Mouse (Mus musculus): ENCODE results near the gene Them7. TPM values are rescaled to one million over a fixed set of nuclear protein-coding genes. Genes with fewer than 3 reads are reported as not detected.
A peak's percentile ranks its signal among the peaks of the same experiment; 100 is the strongest.

Them7 gene
- total RNA-seq, 1 experiment from 2014 or later, result 0.49 TPM

DNA sequence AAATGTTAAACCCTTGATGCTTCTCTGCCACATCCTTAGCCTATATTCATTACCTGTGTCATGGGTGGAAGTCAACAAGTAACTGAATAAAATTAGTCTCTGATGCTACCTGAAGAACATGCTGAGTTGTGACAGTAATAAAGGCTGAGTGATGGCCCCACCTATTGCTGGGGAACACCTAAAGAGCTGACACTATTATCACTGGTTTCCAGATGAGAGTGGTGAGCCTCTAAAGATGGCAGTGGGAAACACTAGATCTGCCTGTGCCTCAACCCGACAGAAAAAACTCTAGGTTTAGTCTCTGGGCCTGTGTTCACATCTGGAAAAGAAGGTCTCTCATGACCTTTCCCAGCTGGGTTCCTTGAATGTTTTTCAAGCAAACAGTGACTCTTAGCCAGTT, 155.6 kb downstream of the Them7 start:
- DNase-seq, result no peak

DNA sequence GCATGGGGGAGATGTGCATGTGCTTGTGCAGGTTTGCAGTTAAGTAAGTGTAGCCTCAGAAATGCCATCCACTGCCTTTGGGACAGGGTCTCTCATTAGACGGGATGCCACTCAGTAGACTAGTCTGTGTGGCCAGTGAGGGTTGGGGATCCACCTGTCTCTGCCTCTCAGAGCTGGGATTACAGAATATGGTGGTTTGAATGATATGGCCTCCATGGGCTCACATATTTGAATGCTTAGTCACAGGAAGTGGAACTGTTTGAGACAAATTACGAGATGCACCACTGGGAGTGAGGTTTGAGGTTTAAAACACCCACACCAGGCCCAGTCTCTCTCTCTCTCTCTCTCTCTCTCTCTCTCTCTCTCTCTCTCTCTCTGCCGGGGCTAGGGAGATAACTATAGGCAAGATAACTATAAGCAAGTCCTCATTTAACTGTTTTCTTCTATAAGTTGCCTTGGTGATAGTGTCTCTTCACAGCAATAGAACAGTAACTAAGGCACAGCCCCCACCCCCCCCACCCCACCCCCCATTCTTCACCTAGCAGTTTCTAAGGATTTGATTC, 156.7 kb downstream of the Them7 start:
- no peak for DNase-seq

DNA sequence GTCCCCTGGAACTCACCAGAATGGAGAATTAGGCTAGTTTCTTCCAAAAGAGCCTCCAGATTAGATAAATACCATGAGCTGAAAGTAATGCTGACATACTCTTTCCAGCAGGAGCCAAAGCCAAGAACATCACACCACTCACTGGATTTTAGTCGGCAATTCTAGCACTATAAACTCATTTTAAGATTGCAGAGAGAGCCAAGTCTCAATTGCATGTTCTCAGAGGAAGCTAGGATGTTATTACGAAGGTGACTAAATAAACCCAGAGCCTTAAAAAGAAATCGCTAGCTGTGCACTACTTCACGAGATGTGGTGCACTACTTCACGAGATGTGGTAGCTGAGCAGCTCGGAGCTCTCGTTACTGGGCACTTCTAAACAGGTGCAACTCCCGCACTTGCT, 158.9 kb downstream of the Them7 start:
- DNase-seq, result no peak

DNA sequence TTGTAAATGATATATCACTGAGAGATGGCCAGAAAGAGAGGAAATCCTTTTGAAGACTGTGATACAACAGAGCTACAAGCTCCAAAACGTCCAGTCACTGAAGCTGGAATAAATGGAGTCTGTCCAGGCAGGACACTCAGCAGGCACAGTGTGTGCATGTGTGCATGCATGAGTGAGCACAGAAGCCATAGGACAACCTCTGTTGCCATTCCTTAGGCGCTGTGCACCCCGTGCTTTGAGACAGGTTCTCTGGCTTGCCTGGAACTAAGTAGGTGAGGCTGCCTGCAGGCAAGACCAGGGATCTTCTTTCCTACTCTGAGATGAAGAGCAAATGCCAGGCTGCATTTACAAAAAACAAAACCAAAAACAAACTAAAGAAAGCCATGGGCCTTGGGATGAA, 160.9 kb downstream of the Them7 start:
- DNase-seq, result no peak

DNA sequence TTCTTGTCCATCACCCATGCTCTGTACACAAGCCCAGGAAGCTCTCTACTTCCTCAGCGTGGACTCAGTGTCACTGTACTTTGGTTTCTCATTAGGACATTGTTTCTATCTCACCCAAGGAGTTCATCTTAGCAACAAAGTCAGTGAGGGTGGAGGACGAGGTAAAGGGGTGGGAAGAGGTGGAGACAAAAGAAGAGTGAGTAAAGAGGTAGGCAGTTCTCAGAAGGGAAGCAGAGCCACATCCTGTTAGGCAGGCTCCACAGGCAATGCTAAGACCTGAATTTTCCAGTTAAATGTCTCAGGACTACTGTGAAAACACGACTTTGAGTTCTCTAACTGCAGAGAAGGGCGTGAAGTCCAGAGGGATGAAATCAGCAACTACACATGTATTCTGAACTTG, 162.3 kb downstream of the Them7 start:
- no peak for DNase-seq

DNA sequence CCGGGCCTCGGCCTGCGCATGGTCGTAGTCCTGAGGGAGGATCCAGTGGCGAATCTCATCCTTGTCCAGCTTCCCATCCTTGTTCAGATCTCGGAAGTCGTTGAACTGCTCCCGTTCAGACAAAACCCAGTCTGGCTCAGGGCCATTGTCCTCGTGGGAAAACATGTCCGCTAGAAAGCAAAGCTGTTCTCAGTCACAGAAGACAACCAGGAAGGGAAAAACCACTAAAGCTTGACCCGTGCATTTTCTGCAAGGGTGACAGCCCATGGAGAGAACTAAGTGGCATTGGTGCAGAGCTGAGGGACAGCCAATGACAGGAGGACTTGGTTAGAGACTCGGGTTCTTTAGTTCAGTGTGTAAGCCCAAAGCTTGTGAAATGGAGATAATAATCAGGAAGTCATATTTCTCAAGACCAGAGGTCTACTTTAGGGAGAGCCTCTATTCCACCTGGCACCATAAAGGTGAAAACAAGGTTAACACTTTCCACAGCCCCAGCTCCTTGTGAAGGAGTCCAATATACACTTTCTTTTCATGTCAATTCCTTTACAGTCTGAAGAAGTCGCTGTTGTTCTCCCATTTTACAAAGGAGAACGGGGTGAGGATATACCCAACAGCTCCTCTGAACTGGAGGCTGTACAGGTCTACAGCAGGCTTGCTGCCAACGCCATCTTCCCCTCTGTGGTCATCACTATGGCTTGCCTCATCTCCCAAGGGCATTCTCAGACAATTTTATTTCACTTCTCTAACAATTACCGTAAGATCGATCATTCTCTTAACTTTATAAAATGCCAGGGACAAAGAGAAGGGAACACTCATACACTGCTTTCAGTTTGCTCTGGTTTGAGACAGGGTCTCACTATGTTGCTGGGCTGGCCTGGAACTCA, 165.1 kb downstream of the Them7 start:
- DNase-seq, result no peak

DNA sequence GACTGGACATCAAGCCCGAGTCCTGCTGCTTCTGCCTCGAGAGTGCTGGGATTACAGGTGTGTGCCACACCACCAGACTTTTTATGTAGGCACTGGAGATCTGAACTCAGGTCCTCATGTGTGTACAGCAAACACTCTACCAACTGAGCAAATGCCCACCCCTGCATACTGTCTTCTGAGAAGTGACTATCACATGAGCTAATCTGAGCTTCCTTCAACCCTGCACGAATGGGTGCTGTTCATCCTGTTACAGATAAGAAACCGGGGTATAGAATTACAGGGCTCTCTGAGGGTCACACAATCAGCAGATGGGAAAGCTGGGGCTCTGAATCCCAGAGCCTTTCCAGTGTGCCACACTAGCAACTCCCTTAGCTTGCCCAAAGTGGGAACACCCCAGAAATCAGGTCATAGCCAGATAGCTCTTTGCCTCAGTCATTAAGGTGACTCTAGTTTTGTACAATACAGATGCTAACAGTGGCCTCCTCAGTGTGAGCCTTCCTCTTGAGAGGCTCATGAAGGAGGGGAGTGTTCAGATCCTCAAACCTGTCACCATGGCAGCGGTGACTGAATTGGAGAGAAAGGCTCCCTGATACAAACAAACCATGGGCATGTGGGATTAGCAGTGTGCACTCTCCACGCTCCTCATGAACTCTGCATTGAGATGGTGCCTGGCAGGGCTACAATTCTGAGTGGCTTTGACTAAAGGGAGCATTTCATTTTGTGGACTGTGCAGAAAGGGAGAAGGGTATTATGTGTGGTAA, 166.7 kb downstream of the Them7 start:
- no peak for DNase-seq

DNA sequence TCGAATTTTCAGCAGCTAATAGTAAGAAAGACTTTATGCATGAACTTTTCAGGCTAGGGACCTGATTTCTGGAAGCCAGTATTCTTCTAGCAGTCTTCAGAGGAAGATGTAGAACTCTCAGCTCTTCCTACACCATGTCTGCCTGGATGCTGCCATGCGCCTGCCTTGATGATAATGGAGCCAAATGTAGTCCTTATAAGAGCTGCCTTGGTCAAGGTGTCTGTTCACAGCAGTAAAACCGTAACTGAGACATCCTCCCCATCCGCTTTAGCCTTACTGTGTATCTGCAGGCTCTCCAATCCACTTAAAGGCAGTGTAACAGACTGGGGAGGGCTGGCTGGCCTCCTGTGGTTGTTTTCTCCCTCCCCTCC, 167.3 kb downstream of the Them7 start:
- DNase-seq, result no peak

DNA sequence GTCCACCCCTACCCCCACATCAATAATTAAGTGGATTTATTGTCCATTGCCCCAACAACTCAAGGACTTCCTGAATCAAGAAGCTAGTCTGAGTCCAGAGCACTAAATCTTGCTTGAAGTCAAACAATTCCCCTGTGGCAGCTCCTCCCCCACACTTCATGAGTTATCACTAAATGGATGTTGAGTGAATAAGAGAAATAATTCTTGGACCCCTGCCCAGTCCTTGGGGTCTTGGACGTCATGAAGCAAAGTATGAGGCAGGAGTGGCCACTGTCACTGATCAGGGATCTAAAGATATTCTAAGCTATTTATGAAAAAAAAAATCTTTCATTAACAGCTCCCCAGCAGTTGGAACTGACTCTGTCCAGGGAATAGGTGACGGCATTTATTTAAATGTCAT, 168.4 kb downstream of the Them7 start:
- no peak for DNase-seq

DNA sequence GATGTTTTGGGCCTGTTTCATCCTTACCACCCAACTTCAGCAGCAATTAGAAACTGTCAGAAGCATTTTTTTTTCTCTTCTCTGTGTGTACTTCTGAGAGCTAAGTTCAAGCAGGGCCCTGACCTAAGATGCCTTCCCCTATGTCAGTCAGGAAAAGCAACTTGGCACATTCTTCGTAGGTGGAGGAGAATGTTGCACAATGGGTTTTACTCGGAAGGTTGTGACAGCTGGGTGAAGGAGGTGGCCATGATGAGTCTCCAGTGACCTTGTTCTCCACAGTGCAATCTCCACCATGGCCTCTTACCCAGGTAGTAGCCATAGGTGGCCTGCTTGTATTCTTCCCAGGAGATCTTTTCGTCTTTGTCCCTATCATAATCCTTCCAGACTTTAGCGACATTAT, 170.3 kb downstream of the Them7 start:
- no peak for DNase-seq

DNA sequence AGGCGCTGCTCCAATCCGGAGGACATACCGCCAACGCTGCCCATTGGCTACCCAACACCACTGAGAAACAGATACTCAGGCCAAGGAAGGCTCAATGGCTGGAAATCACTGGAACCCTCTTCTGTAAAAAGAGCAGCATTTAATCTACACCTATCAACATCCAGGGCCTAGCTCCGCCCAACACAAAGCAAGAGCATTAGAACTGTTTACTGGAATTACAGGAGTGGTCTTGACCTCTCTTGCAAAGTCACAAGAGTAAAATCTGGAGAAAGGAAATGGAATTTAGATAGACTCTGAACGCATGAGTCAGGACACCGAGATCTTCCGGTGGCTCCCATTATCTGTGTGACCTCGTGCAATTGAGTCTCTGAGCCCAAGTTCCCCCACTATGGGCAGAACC, 171.9 kb downstream of the Them7 start:
- no peak for DNase-seq

DNA sequence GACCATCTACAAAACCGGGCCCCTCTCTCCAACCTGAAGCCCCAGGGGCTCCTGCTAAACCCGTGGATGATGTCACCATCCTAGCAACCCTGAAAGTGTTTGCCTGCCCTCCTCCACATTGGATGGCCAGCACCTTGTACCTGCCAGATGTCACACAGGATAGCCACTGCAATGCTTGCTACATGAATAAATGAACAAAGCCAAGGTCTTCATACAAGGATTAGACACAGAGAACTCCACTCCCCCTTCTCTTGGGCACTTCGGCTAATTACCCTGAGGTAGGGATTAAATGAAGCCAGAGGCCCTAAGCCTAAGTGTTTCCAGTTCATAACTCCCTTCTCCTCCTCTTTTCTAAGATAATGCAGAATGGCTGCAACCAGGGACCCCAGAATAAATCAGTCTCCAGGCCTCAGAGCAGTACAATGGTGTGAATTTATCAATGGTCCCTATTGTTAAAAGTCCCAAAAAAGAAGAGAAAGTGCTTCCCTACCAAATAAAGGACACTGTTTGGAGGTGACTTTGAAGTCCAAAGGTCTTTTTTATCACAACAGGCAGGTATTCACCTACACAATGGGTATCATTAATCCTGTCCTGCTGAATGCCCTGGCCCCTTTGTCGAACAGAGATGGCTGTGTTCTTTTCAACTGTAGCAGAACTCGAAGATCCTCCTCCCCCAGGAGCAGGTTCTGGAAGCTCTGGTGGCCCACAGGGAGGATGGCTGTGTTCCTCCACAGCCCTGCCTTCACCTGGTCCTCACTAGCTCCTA, 173.5 kb downstream of the Them7 start:
- DNase-seq, result no peak

DNA sequence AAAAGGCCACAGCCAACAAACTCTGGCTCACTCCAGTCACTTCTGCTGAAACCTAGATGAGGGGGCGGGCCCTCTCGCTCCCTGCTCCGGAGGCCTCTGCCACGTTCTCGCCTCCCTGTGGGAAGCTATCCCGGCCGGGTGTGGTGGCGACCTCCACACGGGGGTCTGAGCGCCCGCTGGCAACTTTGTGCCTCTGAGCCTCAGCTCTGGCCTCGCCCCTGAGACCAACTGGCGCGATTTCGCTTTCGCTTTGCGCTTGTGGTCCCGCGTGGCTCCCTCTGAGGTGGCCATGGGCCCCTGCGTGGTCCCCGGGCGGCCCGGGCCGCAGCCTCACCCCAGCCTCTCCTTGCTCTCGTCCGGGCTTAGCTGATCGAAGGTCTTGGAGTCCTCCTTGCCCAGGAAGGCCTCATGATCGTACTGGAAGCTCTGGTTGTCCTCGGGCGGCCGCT, 174.5 kb downstream of the Them7 start:
- DNase-seq, result peak; percentile 54

DNA sequence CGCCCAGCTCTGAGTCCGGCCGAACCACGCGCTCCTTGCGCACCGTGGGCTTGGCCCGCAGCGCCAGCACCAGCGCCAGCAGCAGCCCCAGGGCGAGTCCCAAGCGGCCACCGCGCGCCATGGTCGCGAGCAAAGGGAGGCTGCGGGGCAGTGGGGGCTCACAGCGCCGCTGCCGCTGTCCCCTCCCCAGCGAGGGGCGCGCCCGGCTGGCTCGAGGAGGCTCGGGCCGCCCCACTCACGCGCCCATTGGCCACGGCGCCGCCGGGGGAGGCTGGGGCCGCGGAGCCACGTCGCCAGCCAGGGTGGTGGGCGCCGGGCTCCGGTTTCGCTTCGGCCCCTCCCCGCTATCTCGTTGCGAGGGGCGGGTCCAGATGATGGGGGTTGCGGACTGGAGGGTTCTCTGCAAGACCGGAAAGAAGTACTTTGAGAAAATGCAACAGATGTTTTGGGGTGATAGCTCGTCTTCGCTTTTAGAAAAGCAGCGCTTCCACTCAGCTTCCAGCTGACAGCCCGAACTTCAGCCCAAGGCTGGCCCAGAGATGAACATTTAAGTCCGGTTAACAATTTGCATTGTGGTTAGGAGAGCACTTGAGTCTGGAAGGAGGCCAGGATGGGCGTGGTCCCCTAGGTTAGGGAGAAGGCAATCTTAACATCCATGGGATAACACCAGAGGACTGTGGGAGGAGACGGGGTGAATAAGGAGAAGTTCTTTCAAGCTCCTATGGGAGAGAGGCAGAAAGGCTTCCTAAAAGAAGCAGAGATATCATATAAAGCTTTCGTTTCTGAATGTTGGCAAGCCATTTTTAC, 175.2 kb downstream of the Them7 start, which contains the start of gene Rcn1:
Gene Rcn1, minus strand, starts transcription at position 235 of the 807 bp plus-strand sequence.
- peak; percentile 84 for DNase-seq

DNA sequence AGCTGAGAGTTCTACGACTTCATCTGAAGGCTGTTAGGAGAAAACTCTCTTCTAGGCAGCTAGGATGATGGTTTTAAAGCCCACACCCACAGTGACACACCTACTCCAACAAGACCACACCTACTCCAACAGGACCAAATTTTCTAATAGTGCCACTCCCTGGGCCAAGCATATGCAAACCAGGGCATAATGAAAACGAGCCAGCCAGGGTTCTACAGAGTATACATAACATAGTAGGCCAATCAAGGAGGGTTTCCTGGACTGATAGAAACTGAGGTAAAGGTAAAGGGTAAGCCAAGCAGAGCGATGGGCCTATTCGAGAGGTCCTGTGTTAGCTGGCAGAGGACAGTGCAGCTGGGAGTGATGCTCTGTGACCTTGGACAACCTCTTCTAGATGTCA, 176.4 kb downstream of the Them7 start:
- DNase-seq, result no peak

DNA sequence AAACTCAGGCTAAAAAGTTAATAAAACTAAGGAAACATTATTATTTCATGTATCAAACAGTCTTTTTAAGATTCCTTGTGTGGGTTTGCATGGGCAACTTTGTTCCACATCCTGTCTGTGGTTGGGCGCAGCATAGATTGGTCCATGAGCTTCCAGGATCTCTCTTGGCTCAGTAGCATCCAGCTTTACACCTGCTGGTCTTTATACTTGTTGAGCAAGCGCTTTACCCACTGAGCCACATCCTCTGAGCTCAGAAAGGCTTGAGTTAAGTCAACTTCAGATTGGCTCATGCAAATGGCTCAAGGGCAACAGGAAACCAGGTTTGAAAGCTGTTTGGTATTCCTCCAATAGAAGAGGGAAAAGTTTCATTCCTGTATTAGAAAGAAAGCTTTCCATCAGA, 178.1 kb downstream of the Them7 start:
- no peak for DNase-seq

DNA sequence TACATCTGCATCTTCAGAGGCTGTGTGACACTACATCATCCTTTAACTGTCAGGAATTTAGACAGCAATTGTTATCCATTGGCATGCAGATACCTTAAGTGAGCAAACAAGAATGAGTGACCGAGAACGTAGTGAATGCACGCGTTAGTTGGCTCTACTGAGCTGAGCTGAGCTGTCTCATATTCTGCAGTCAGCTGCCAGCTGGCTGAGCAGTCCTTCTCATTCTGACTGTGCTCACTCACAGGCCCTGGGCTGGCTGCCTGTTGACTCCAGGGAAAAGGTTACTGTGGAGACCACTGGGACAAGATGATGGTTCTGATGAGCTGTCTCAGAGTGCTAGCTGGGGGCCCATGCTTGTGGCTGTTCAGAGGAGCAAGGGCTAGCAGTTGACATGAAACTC, 184.4 kb downstream of the Them7 start:
- peak; percentile 25 for DNase-seq

DNA sequence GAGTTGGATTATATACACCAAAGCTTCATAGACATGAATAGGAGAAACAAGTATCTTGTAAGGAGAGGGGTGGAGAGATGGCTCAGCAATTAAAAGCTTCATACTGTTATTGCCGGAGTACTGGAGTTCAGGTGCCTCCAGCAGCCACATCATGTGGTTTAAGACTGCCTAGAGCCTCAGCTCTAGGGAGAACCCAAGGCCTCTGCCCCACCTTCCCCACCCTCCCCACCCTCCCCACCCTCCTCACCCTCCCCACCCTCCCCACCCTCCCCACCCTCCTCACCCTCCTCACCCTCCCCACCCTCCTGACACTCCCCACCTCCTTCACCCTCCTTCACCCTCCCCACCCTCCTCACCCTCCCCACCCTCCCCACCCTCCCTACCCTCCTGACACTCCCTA, 185.1 kb downstream of the Them7 start:
- no peak for DNase-seq

DNA sequence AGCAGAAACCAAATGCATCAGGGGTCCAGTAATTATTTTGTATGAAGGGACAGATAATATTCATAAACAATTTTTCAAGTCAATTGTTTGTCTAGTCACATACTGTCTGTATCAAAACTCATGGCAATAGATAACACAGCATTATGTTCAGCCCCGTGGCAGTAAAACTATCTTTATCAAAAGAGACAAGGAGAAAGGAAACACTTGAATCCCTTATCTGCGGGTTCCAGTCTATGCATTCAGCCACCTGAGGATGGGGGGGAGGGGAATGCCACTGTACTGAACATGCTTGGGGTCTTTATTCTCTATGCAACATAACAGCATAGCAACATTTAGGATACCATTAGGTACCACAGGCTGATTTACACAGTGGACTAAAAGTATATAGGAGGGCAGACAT, 190.2 kb downstream of the Them7 start:
- no peak for DNase-seq

DNA sequence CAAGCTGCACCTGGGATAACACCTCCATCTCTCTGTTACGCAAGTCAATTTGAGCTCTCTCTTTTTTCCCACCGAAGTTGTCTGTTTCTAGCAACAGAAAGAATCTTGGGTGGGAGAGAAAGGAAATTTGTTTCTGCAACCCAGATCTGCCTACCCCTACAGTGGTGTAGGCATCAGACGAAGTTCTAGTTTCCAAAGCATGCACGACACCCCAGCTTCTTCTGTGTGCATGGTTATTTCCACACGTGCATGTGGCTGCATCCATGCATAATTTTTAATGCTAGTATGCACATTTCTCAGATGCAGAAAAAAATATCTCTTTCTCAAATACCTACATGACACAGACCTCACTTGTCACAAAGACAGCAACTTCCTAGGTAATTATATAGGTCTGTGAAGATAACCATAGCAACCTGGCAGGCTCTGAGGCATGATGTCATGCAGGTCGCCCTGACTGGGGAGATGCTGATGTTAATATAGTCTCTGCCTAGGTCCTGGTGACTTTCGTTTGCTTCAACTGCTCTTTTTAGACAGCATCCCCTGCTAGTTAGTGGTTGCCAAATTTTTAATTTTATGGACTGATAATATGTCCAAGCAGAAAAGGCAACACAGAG, 192.0 kb downstream of the Them7 start:
- no peak for DNase-seq
